Mouse (Mus musculus) CH12.LX (cell line): ENCODE measurements around the gene Gm9268. TPM values are rescaled to one million over a fixed set of nuclear protein-coding genes. Genes with fewer than 3 reads are reported as not detected.

Experiments used
- DNase-seq: peaks from one replicate; pipeline ENCODE4 v3.0.0-alpha.2; 2013; ENCODE audit errors: extremely low read depth
- H3K27ac ChIP-seq: 2 replicates; pipeline ENCODE4 v1.5.1; 2012; ENCODE audit warnings: low read depth, mild to moderate bottlenecking, control low read depth, moderate library complexity; ENCODE audit not compliant: insufficient read depth
- H3K27me3 ChIP-seq: replicated peaks from 2 replicates; pipeline ENCODE3; 2012; ENCODE audit warnings: inconsistent platforms
- H3K36me3 ChIP-seq, 2 experiments: replicated peaks in 1 of 2; 2 replicates each; pipeline versions ENCODE3 to v1.6.1; 2012; ENCODE audit warnings: inconsistent platforms in 1 of 2, low read length in 1 of 2, mild to moderate bottlenecking in 1 of 2, mixed read lengths in 1 of 2, moderate library complexity in 1 of 2; ENCODE audit not compliant: control insufficient read depth in 1 of 2, insufficient read depth in 1 of 2
- H3K4me1 ChIP-seq, 2 experiments: 2 replicates each; pipeline ENCODE4 v1.6.1; 2012; ENCODE audit warnings: inconsistent platforms in 1 of 2, moderate library complexity in 1 of 2; ENCODE audit not compliant: insufficient read depth in 2 of 2, control insufficient read depth in 1 of 2
- H3K4me2 ChIP-seq: 2 replicates; pipeline ENCODE4 v1.6.1; 2012; ENCODE audit warnings: low read depth, mild to moderate bottlenecking, control low read depth; ENCODE audit not compliant: poor library complexity, insufficient read depth, severe bottlenecking
- H3K4me3 ChIP-seq, 3 experiments: fragments of 150-350 bp in 1 of 3; sonication (generic) in 1 of 3; replicated peaks in 1 of 3; 2 replicates each; pipeline versions ENCODE3 to v1.5.1; 2011 to 2012; ENCODE audit warnings: low read depth in 2 of 3, low read length in 2 of 3, mild to moderate bottlenecking in 2 of 3, moderate library complexity in 2 of 3, control low read depth in 1 of 3, improper control_type of control experiment in 1 of 3, inconsistent platforms in 1 of 3, mixed read lengths in 1 of 3; ENCODE audit not compliant: poor library complexity in 1 of 3
- H3K79me2 ChIP-seq: replicated peaks from 2 replicates; pipeline ENCODE4 v1.6.1; 2012; ENCODE audit warnings: mild to moderate bottlenecking, moderate library complexity; ENCODE audit not compliant: control insufficient read depth, poor library complexity, insufficient read depth, severe bottlenecking; ENCODE audit errors: extremely low read depth
- H3K9ac ChIP-seq: 2 replicates; pipeline ENCODE4 v1.6.1; 2012; ENCODE audit warnings: low read depth, mild to moderate bottlenecking, control low read depth, moderate library complexity; ENCODE audit not compliant: insufficient read depth
- H3K9me3 ChIP-seq: replicated peaks from 2 replicates; pipeline ENCODE3; 2012; ENCODE audit warnings: low read length, inconsistent platforms, mixed read lengths
- EP300 ChIP-seq: IDR thresholded peaks from 2 replicates; pipeline ENCODE4 v1.6.1; 2011; ENCODE audit warnings: low read length, improper control_type of control experiment
- MAFK ChIP-seq: IDR thresholded peaks from 2 replicates; pipeline ENCODE4 v1.6.1; 2011; ENCODE audit warnings: low read length, improper control_type of control experiment; ENCODE audit not compliant: insufficient replicate concordance
- SMC3 ChIP-seq: IDR thresholded peaks from 2 replicates; pipeline ENCODE4 v1.6.1; 2011; ENCODE audit warnings: low read depth, low read length, improper control_type of control experiment
- TBP ChIP-seq: conservative IDR thresholded peaks from 2 replicates; pipeline ENCODE4 v1.6.1; 2011; ENCODE audit warnings: low read depth, low read length, improper control_type of control experiment
- ZMIZ1 ChIP-seq: IDR thresholded peaks from 2 replicates; pipeline ENCODE4 v1.6.1; 2012; ENCODE audit warnings: low read depth, mild to moderate bottlenecking, inconsistent platforms, low read length, improper control_type of control experiment
- ZNF384 ChIP-seq: IDR thresholded peaks from 2 replicates; pipeline ENCODE4 v1.6.1; 2012; ENCODE audit warnings: low read depth, low read length, improper control_type of control experiment, inconsistent platforms
- dilution Hi-C: fragments of 300-500 bp; cut with MboI; formaldehyde crosslinking; loops from 2 replicates; pipeline ENCODE4 v1.14.3; 2020; ENCODE audit warnings: low sequenced_read_pairs; ENCODE audit not compliant: extremely low pct_unique_long_range_greater_than_20kb, extremely low pct_ligation_motif_present
- in situ Hi-C: fragments of 300-500 bp; cut with MboI; formaldehyde crosslinking; loops from 3 replicates; pipeline ENCODE4 v1.14.3; 2019; ENCODE audit warnings: low sequenced_read_pairs, low pct_ligation_motif_present, low pct_unique_long_range_greater_than_20kb, mixed read lengths
- polyA plus RNA-seq: library from polyadenylated mRNA; unstranded; fragments of >175 nt; gene quantifications from 2 replicates; pipeline ENCODE4 v1.2.1, GENCODE M21; 2012; ENCODE audit warnings: low read depth; ENCODE audit not compliant: insufficient read length
- total RNA-seq, 2 experiments: library from RNA; depleted of rRNA; stranded (reverse); fragments of 300-350 nt in 1 of 2; fragments of >200 nt in 1 of 2; gene quantifications; 2 replicates each; pipeline ENCODE4 v1.2.3; 2012 to 2014

Gene Gm9268
- total and polyA plus RNA-seq, 3 experiments = not detected

DNA sequence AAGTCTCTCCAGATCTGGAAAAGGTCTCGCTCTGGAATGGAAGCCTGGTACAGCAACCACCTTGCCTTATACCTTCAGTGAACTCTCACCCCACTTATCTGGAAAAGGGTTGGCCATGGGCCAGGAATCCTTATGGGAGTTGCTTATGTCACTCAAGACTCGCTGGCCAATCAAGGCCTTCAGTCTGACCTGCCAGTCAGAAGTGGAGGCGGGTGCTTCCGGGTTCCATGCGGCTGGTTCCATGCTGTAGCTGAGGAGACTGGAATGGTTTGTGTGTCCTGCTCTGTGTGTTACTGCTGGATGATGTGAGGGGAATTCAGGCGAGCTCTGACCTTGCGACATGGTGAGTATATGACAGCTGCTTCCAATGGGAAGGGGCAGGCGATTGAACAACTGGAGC lies 59.3 kb downstream of the Gm9268 start:
- H3K27ac ChIP-seq = no peak overlapping the region
- peaks cover 9% of the 10 kb centered on the region for H3K9me3 ChIP-seq
- no peaks in the 10 kb centered on the region for H3K36me3 ChIP-seq
- no peak overlapping the region for H3K9ac ChIP-seq
- H3K4me2 ChIP-seq = no peak overlapping the region
- in situ Hi-C loops (no loop called here), dilution Hi-C loops (no loop called here)
- no peaks in the 10 kb centered on the region for H3K79me2 ChIP-seq
- no peak overlapping the region for H3K4me3 ChIP-seq
- no peak for DNase-seq
- H3K27me3 ChIP-seq = no peaks in the 10 kb centered on the region
- H3K4me1 ChIP-seq = no peaks in the 10 kb centered on the region
- no peak for TF ChIP-seq SMC3
- no peak for TF ChIP-seq ZMIZ1
- no peak for TF ChIP-seq TBP
- no peak for TF ChIP-seq MAFK
- TF ChIP-seq EP300 = no peak
- no peak for TF ChIP-seq ZNF384

Other genes with a start within 250 kb of the Gm9268 start
- not detected in 2 replicates for gene Vmn2r62, start 225.2 kb upstream of the Gm9268 start, total RNA-seq (2012; rRNA removed)
- not detected in 2 replicates for gene Vmn2r62, start 225.2 kb upstream of the Gm9268 start, total RNA-seq (2014; rRNA removed)
- gene Vmn2r62, start 225.2 kb upstream of the Gm9268 start, polyA plus RNA-seq = not detected in 2 replicates
- 0.81 and 0.84 TPM in 2 replicates for gene Gm2381, start 151.5 kb upstream of the Gm9268 start, total RNA-seq (2012; rRNA removed)
- not detected in 2 replicates for gene Gm2381, start 151.5 kb upstream of the Gm9268 start, total RNA-seq (2014; rRNA removed)
- gene Gm2381, start 151.5 kb upstream of the Gm9268 start, polyA plus RNA-seq = 0.08 TPM in 1 of 2 replicates, not detected in the other
- gene Vmn2r63, start 84.9 kb upstream of the Gm9268 start, total RNA-seq (2012; rRNA removed) = not detected in 2 replicates
- gene Vmn2r63, start 84.9 kb upstream of the Gm9268 start, total RNA-seq (2014; rRNA removed) = not detected in 2 replicates
- not detected in 2 replicates for gene Vmn2r63, start 84.9 kb upstream of the Gm9268 start, polyA plus RNA-seq
- 0.04 and 0.08 TPM in 2 replicates for gene Zfp936, start 95.5 kb downstream of the Gm9268 start, total RNA-seq (2012; rRNA removed)
- gene Zfp936, start 95.5 kb downstream of the Gm9268 start, total RNA-seq (2014; rRNA removed) = 0.24 and 0.30 TPM in 2 replicates
- 2.0 TPM in 2 replicates for gene Zfp936, start 95.5 kb downstream of the Gm9268 start, polyA plus RNA-seq